Mouse (Mus musculus): ENCODE results near the gene Prpf38b. TPM values are rescaled to one million over a fixed set of nuclear protein-coding genes. Genes with fewer than 3 reads are reported as not detected.
"Not testable (repeated sequence)": the region's sequence is repeated elsewhere in the genome, so short reads cannot be mapped to it uniquely, and the experiment has no call there.

Prpf38b gene
- polyA plus RNA-seq, 1 experiment: 48.9 TPM

DNA sequence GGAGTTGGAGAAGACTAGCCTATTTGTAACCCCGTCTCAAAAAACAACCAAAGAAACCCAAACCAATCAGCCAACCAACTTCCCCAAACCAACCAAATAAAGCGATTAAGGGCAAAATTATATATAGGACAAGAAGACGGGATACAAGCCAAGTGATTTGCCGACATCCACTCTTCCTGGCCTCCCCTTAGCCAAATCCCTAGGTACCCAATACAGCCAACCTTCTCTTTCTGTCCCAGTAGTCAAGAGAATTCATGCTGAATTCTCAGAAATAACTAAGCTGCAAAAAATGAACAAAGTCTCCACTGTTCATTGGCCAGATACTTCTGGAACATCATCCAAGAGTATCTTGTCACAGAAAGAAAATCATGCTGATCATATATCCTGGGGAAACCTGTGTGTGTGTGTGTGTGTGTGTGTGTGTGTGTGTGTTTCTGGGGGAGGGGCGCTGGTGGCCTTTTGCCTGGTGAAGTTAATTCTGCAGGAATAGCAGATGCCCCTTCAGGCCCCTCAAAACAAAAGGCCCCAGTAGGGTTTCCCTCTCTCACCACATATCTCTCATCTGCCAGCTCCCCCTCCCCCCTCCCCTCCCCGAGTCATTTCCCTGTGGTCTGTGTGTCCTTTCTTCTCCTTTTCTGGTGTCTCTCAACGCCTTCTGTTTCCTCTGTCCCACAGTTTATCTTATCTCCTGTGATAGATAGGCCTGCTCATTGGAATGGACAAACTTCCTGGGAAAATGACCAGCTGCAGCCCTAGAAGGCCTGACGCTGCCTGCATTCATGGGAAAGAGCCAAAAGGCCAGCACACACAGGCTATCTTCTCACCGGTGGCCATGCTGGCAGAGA is 25.6 kb downstream of the Prpf38b start:
- DNase-seq: no peak
- Histone ChIP-seq H3K4me3 (replicated peaks; ENCODE audit: extremely low read depth, low read depth, low read length) (no peak overlapping the region), H3K4me1 (ENCODE audit: control insufficient read depth, insufficient read depth, low read length) (peaks cover 7% of the 10 kb centered on the region; the same call in 1 of the 2 replicates)
- WGBS: 40% methylated on average over 9 of the region's 9 CpGs
- TF ChIP-seq CTCF (IDR thresholded peaks at IDR 0.05; ENCODE audit: insufficient read depth, low read length) (no peak), POLR2A (IDR thresholded peaks at IDR 0.05; ENCODE audit: borderline replicate concordance, extremely low read depth, low read depth, low read length) (no peak)

GRCm38 (mm10) chr3:108884706-108885289 is 26.7 kb downstream of the Prpf38b start:
- DNase-seq: no peak
- 71% methylated on average over 8 of the region's 8 CpGs for WGBS
- TF ChIP-seq CTCF (IDR thresholded peaks at IDR 0.05; ENCODE audit: insufficient read depth, low read length) (no peak), POLR2A (IDR thresholded peaks at IDR 0.05; ENCODE audit: borderline replicate concordance, extremely low read depth, low read depth, low read length) (no peak)

GRCm38 (mm10) chr3:108883067-108883466 is 28.5 kb downstream of the Prpf38b start:
- peaks cover 8% of the 10 kb centered on the region; the same call in 1 of the 2 replicates for H3K4me1 ChIP-seq (ENCODE audit: control insufficient read depth, insufficient read depth, low read length)
- TF ChIP-seq POLR2A (IDR thresholded peaks at IDR 0.05; ENCODE audit: borderline replicate concordance, extremely low read depth, low read depth, low read length) (no peak), CTCF (IDR thresholded peaks at IDR 0.05; ENCODE audit: insufficient read depth, low read length) (no peak)
- no peak for DNase-seq
- WGBS: 86% methylated on average over 2 of the region's 2 CpGs
- H3K4me3 ChIP-seq (replicated peaks; ENCODE audit: extremely low read depth, low read depth, low read length): no peak overlapping the region

More at GRCm38 (mm10) chr3:108884706-108885289, 26.7 kb downstream of the Prpf38b start:
- Histone ChIP-seq H3K4me3 (replicated peaks; ENCODE audit: extremely low read depth, low read depth, low read length) (no peak overlapping the region), H3K4me1 (ENCODE audit: control insufficient read depth, insufficient read depth, low read length) (peaks cover 8% of the 10 kb centered on the region; the same call in 1 of the 2 replicates)

DNA sequence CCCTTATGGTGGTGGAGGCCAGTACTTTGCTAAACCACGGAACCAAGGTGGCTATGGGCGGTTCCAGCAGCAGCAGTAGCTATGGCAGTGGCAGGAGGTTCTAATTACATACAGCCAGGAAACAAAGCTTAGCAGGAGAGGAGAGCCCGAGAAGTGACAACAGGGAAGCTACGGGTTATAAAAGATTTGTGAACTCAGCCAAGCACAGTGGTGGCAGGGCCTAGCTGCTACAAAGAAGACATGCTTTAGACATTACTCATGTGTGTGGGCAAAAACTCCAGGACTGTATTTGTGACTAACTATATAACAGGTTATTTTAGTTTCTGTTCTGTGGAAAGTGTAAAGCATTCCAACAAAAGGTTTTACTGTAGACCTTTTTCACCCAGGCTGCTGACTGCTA is 29.7 kb downstream of the Prpf38b start:
- not testable (repeated sequence) for H3K4me1 ChIP-seq (ENCODE audit: control insufficient read depth, insufficient read depth, low read length); H3K4me3 ChIP-seq (replicated peaks; ENCODE audit: extremely low read depth, low read depth, low read length); DNase-seq
- 52% methylated on average over 4 of the region's 4 CpGs for WGBS

DNA sequence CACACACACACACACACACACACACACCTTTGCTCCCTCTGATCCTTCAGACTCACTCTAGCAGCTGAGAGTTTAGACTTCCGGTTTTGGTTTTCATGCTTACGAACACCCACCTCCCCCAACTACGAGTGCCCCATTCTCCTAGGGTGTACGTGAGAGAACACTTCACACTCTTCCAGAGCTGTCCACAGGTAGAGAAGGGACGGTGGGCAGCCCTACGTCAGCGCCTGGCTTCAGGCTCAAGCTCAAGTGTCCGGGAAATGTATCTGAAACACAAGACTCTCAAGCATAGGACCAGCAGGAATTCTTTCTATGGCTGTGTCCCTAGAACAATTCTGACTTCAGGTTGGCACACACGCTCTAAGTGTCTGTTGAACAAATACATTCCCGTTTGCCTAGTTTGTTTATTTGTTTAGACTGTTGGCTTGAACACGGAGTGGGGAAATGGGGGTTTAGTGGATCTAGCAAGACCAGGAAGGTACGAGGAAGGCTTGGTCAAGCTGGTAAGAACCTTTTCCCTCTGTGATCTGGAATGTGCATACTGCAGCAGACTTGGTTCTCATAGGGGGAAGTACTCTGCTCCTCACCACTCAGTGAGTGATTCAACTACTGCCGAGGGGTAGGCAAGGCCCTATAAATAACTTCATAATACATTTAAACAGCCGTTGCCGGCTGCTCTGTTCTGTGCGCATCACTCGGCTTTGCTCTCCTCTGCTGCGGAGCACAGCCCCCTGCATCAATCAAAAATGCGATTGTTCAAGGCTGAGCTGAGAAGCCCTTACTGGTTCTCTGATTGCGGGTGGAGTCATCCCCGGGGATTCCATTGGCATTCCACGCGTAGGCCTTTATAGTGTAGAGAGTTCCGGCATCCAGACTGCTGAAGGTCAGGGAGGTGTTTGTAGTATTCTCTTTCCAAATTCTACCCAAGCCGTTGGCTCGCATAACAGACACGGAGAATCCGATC is 30.7 kb downstream of the Prpf38b start:
- WGBS: 39% methylated on average over 28 of the region's 28 CpGs
- TF ChIP-seq POLR2A (IDR thresholded peaks at IDR 0.05; ENCODE audit: borderline replicate concordance, extremely low read depth, low read depth, low read length) (no peak), CTCF (IDR thresholded peaks at IDR 0.05; ENCODE audit: insufficient read depth, low read length) (no peak)
- Histone ChIP-seq H3K4me3 (replicated peaks; ENCODE audit: extremely low read depth, low read depth, low read length) (peak overlapping the region; percentile 33), H3K4me1 (ENCODE audit: control insufficient read depth, insufficient read depth, low read length) (peaks cover 6% of the 10 kb centered on the region; the same call in 1 of the 2 replicates)
- DNase-seq: peak; percentile 53

DNA sequence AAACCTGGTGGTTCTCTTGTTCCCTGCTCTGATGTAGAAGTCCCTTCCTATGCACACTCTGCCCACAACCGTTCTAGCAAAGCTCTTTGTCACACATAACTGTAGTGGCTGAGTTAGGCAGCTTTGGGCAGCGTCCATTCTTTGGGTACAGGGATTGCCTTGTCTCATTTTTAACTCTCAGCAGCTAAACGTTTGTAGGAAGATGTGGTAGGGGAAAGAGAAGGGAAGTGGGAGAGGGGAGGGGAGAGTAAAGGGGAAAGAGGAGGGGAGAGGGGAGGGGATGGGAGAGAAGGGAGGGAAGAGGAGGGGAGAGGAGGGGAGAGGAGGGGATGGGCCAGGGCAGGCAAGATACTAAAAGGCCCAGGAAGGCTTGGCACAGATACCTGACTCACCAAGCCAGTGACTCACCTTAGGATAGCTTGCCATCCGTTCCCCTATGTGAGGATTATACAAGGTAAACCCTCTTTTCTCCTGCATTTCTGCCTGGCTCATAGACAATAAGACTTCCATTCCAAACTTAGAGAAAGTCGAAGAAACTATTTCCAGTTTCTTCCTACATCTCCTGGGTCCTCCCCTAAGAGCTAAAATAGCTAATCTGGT is 31.6 kb downstream of the Prpf38b start:
- Histone ChIP-seq H3K4me1 (ENCODE audit: control insufficient read depth, insufficient read depth, low read length) (peaks cover 6% of the 10 kb centered on the region; the same call in 1 of the 2 replicates), H3K4me3 (replicated peaks; ENCODE audit: extremely low read depth, low read depth, low read length) (no peak overlapping the region)
- 41% methylated on average over 5 of the region's 5 CpGs for WGBS
- TF ChIP-seq CTCF (IDR thresholded peaks at IDR 0.05; ENCODE audit: insufficient read depth, low read length): no peak
- no peak for TF ChIP-seq POLR2A (IDR thresholded peaks at IDR 0.05; ENCODE audit: borderline replicate concordance, extremely low read depth, low read depth, low read length)
- DNase-seq: no peak

DNA sequence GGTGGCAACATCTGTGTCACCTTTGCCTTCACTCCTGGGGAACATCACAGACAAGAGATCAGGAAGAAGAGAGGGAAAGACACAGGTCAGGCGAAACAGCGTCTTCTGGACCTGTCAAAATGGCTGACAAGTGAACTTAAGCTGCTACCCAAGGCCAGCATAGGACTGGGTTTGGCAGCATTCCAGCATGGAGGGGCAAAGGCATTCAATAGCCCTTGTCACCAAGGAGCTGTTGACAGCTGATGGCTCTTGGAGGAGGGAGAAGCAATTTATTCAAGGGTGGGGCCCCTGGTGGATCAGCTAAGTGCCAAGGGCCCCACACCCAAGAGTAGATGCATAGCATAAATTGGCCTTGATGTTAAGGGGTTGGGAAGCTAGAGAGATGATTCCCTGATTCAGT is 32.4 kb downstream of the Prpf38b start:
- H3K4me3 ChIP-seq (replicated peaks; ENCODE audit: extremely low read depth, low read depth, low read length): no peak overlapping the region
- 76% methylated on average over 2 of the region's 2 CpGs for WGBS
- no peak for DNase-seq
- H3K4me1 ChIP-seq (ENCODE audit: control insufficient read depth, insufficient read depth, low read length): peaks cover 6% of the 10 kb centered on the region; the same call in 1 of the 2 replicates
- no peak for TF ChIP-seq CTCF (IDR thresholded peaks at IDR 0.05; ENCODE audit: insufficient read depth, low read length)
- TF ChIP-seq POLR2A (IDR thresholded peaks at IDR 0.05; ENCODE audit: borderline replicate concordance, extremely low read depth, low read depth, low read length): no peak

DNA sequence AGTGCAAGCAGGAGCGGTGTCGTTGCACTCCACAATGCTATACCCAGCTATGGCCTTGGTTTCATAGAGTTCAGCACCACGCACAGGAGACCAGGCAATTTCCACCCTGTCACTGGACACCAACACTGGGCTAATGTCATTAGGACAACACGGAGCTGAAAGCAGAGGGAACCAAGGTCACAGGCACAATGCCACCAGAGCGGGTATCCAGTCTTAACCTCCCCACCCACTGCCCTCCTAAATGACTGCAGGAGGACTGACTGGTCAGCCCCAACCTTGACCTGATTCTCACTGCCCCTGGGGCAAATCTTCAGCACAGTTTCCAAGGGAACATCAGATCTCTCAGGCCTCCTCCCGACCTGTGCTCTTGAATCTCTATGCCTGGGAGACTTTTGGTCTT is 40.9 kb downstream of the Prpf38b start:
- TF ChIP-seq POLR2A (IDR thresholded peaks at IDR 0.05; ENCODE audit: borderline replicate concordance, extremely low read depth, low read depth, low read length) (no peak), CTCF (IDR thresholded peaks at IDR 0.05; ENCODE audit: insufficient read depth, low read length) (no peak)
- H3K4me1 ChIP-seq (ENCODE audit: control insufficient read depth, insufficient read depth, low read length): no peaks in the 10 kb centered on the region
- no peak for DNase-seq
- H3K4me3 ChIP-seq (replicated peaks; ENCODE audit: extremely low read depth, low read depth, low read length): no peak overlapping the region
- WGBS: 79% methylated on average over 6 of the region's 6 CpGs

DNA sequence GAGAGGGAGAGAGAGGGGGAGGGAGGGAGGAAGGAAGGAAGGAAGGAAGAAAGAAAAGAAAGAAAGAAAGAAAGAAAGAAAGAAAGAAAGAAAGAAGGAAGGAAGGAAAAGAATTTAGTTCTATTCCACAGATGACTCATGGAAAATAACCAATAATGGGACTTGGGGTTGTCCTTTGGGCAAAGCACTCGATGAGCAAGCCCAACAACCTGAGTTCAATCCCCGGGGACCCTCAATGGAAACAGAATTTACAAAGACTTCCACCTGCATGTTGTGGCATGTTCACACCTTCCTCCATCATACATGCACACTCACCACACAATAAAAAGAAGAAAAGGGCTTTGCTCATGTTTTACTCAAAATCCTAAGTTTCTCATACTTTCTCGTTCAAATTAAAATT is 44.1 kb downstream of the Prpf38b start:
- Histone ChIP-seq H3K4me3 (replicated peaks; ENCODE audit: extremely low read depth, low read depth, low read length) (no peak overlapping the region), H3K4me1 (ENCODE audit: control insufficient read depth, insufficient read depth, low read length) (no peaks in the 10 kb centered on the region)
- no peak for DNase-seq
- WGBS: 92% methylated on average over 3 of the region's 3 CpGs
- TF ChIP-seq POLR2A (IDR thresholded peaks at IDR 0.05; ENCODE audit: borderline replicate concordance, extremely low read depth, low read depth, low read length): no peak
- no peak for TF ChIP-seq CTCF (IDR thresholded peaks at IDR 0.05; ENCODE audit: insufficient read depth, low read length)
